Mouse (Mus musculus) heart, adult 9 months (tissue): ENCODE measurements around the gene Gm1553.

Experiments used
- DNase-seq, 2 experiments: peaks; one replicate each; pipeline ENCODE4 v3.0.0; 2022; ENCODE audit warnings: low spot score in 2 of 2

Gm1553 gene

GRCm38 (mm10) chr10:82492518-82492917 is at the start of gene Gm1553:
TSS of gene Gm1553 (minus strand) at chr10:82492618.
- no peak for DNase-seq
